Mouse (Mus musculus): ENCODE data around the gene Eif4g3. TPM values are rescaled to one million over a fixed set of nuclear protein-coding genes. Genes with fewer than 3 reads are reported as not detected.
"Not testable (repeated sequence)": the region's sequence is repeated elsewhere in the genome, so short reads cannot be mapped to it uniquely, and the experiment has no call there.

The Eif4g3 gene
- total RNA-seq (2014; fragmentation: Nextera tagmentation), result 58.7 and 61.5 TPM in 2 replicates
- 24.2 and 25.3 TPM in 2 replicates for total RNA-seq (2017)

GRCm38 (mm10) chr4:137992890-137993289 lies at the start of gene Eif4g3:
TSS of gene Eif4g3 (plus strand) at chr4:137993022.
- ATAC-seq (replicated peaks; ENCODE audit: low FRiP score, low TSS enrichment, poor library complexity, severe bottlenecking), result peak; percentile 64; the same call in 1 of the 2 replicates

GRCm38 (mm10) chr4:137943540-137943939 lies 49.3 kb upstream of the Eif4g3 start:
- ATAC-seq (replicated peaks; ENCODE audit: low FRiP score, low TSS enrichment, poor library complexity, severe bottlenecking), result no peak

- ATAC-seq (replicated peaks; ENCODE audit: low FRiP score, low TSS enrichment, poor library complexity, severe bottlenecking), result no peak
These were observed 47.4 kb upstream of the Eif4g3 start for GRCm38 (mm10) chr4:137945376-137945775.

GRCm38 (mm10) chr4:137946419-137946818 lies 46.4 kb upstream of the Eif4g3 start:
- no peak for ATAC-seq (replicated peaks; ENCODE audit: low FRiP score, low TSS enrichment, poor library complexity, severe bottlenecking)

- no peak for ATAC-seq (replicated peaks; ENCODE audit: low FRiP score, low TSS enrichment, poor library complexity, severe bottlenecking)
These were observed 40.0 kb upstream of the Eif4g3 start for GRCm38 (mm10) chr4:137952840-137953239.

GRCm38 (mm10) chr4:137954184-137954583 lies 38.6 kb upstream of the Eif4g3 start:
- ATAC-seq (replicated peaks; ENCODE audit: low FRiP score, low TSS enrichment, poor library complexity, severe bottlenecking), result no peak

GRCm38 (mm10) chr4:137954926-137955396 lies 37.9 kb upstream of the Eif4g3 start:
- ATAC-seq (replicated peaks; ENCODE audit: low FRiP score, low TSS enrichment, poor library complexity, severe bottlenecking), result peak; percentile 96

GRCm38 (mm10) chr4:137956260-137956659 lies 36.6 kb upstream of the Eif4g3 start:
- no peak for ATAC-seq (replicated peaks; ENCODE audit: low FRiP score, low TSS enrichment, poor library complexity, severe bottlenecking)

- ATAC-seq (replicated peaks; ENCODE audit: low FRiP score, low TSS enrichment, poor library complexity, severe bottlenecking), result no peak
These were observed 32.7 kb upstream of the Eif4g3 start for GRCm38 (mm10) chr4:137959889-137960665.

- no peak for ATAC-seq (replicated peaks; ENCODE audit: low FRiP score, low TSS enrichment, poor library complexity, severe bottlenecking)
These were observed 32.1 kb upstream of the Eif4g3 start for GRCm38 (mm10) chr4:137960757-137961156.

- no peak for ATAC-seq (replicated peaks; ENCODE audit: low FRiP score, low TSS enrichment, poor library complexity, severe bottlenecking)
These were observed 30.0 kb upstream of the Eif4g3 start for GRCm38 (mm10) chr4:137962643-137963350.

- ATAC-seq (replicated peaks; ENCODE audit: low FRiP score, low TSS enrichment, poor library complexity, severe bottlenecking), result no peak
These were observed 29.4 kb upstream of the Eif4g3 start for GRCm38 (mm10) chr4:137963431-137963830.

GRCm38 (mm10) chr4:137963881-137964584 lies 28.8 kb upstream of the Eif4g3 start:
- peak; percentile 71 for ATAC-seq (replicated peaks; ENCODE audit: low FRiP score, low TSS enrichment, poor library complexity, severe bottlenecking)

GRCm38 (mm10) chr4:137964585-137964930 lies 28.3 kb upstream of the Eif4g3 start:
- no peak for ATAC-seq (replicated peaks; ENCODE audit: low FRiP score, low TSS enrichment, poor library complexity, severe bottlenecking)

GRCm38 (mm10) chr4:137968203-137968602 lies 24.6 kb upstream of the Eif4g3 start:
- peak; percentile 74 for ATAC-seq (replicated peaks; ENCODE audit: low FRiP score, low TSS enrichment, poor library complexity, severe bottlenecking)

GRCm38 (mm10) chr4:137970623-137971199 lies 22.1 kb upstream of the Eif4g3 start:
- ATAC-seq (replicated peaks; ENCODE audit: low FRiP score, low TSS enrichment, poor library complexity, severe bottlenecking), result not testable (repeated sequence)

- not testable (repeated sequence) for ATAC-seq (replicated peaks; ENCODE audit: low FRiP score, low TSS enrichment, poor library complexity, severe bottlenecking)
These were observed 17.9 kb upstream of the Eif4g3 start for GRCm38 (mm10) chr4:137974856-137975432.

- ATAC-seq (replicated peaks; ENCODE audit: low FRiP score, low TSS enrichment, poor library complexity, severe bottlenecking), result not testable (repeated sequence)
These were observed 13.7 kb upstream of the Eif4g3 start for GRCm38 (mm10) chr4:137979066-137979644.

- no peak for ATAC-seq (replicated peaks; ENCODE audit: low FRiP score, low TSS enrichment, poor library complexity, severe bottlenecking)
These were observed 10.0 kb upstream of the Eif4g3 start for GRCm38 (mm10) chr4:137982869-137983268.
